Mouse (Mus musculus) heart, embryonic 15.5 days (tissue): ENCODE measurements around the gene Ace2. TPM values are rescaled to one million over a fixed set of nuclear protein-coding genes. Genes with fewer than 3 reads are reported as not detected.

Experiments
- ATAC-seq: fragments of 200-750 bp; cut with Nextera tagmentation; replicated peaks from 2 replicates; pipeline ENCODE4 v1.8.0; 2017; ENCODE audit warnings: low read depth, moderate TSS enrichment; ENCODE audit not compliant: insufficient number of reproducible peaks, insufficient read depth, low FRiP score
- H3K27ac ChIP-seq: fragments of 300-500 bp; sonication (generic); 2 replicates; pipeline ENCODE4 v1.5.1; 2015; ENCODE audit warnings: mild to moderate bottlenecking, inconsistent platforms
- H3K27me3 ChIP-seq: fragments of 300-500 bp; sonication (generic); 2 replicates; pipeline ENCODE4 v1.6.1; 2015; ENCODE audit warnings: inconsistent platforms
- H3K36me3 ChIP-seq: fragments of 300-500 bp; sonication (generic); 2 replicates; pipeline ENCODE4 v1.6.1; 2015; ENCODE audit warnings: mild to moderate bottlenecking, inconsistent platforms
- H3K4me1 ChIP-seq: fragments of 300-500 bp; sonication (generic); replicated peaks from 2 replicates; pipeline ENCODE4 v1.6.1; 2015; ENCODE audit warnings: inconsistent platforms
- H3K4me2 ChIP-seq: fragments of 300-500 bp; sonication (generic); 2 replicates; pipeline ENCODE4 v1.6.1; 2015; ENCODE audit warnings: inconsistent platforms, mild to moderate bottlenecking, moderate library complexity
- H3K4me3 ChIP-seq: fragments of 300-500 bp; sonication (generic); 2 replicates; pipeline ENCODE4 v1.5.1; 2015; ENCODE audit warnings: mild to moderate bottlenecking, inconsistent platforms
- H3K9ac ChIP-seq: fragments of 300-500 bp; sonication (generic); 2 replicates; pipeline ENCODE4 v1.6.1; 2015; ENCODE audit warnings: mild to moderate bottlenecking, inconsistent platforms
- H3K9me3 ChIP-seq: fragments of 300-500 bp; sonication (generic); replicated peaks from 2 replicates; pipeline ENCODE4 v1.6.1; 2016; ENCODE audit warnings: inconsistent platforms
- WGBS: fragments of 180-500 bp; shearing (Covaris S2); methylation state at CpG from one replicate; pipeline ENCODE4 v1.1.7; 2015; ENCODE audit warnings: mixed read lengths; 5-methylcytosine and 5-hydroxymethylcytosine counted together
- polyA plus RNA-seq: library from polyadenylated mRNA; unstranded; fragments of >200 nt; fragmentation: Nextera tagmentation; extraction: Ambion mirVana; gene quantifications from 2 replicates; pipeline ENCODE4 v1.2.1, GENCODE M21; 2015

Ace2 gene
- polyA plus RNA-seq: 1.1 and 2.5 TPM in 2 replicates

GRCm38 (mm10) chrX:164139032-164139431 lies at the start of gene Ace2:
Gene Ace2 (plus strand): TSS chrX:164139332.
- WGBS: 81% methylated on average over 2 of the region's 2 CpGs

DNA sequence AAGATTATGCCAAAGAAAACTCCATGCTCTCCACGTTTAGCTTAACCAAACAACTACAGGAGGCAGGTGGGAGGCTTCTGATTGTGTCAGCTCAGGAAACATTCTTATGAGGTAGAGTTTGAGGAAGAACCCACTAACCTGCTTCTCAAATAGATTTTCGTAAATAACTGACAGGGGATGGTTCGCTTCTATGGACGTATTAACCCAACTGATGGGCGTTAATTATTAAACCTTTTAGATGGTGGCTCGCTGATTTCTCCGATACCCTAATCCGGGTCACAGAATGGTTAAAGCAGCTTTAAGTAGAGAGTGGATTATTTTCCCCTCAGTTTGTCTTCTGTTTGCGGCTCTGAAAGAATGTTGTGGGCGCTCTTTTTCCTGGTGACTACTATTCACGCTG lies 49.2 kb upstream of the Ace2 start:
- Histone ChIP-seq H3K4me2 (no peak overlapping the region), H3K27ac (no peak overlapping the region), H3K27me3 (no peaks in the 10 kb centered on the region), H3K4me1 (no peaks in the 10 kb centered on the region), H3K4me3 (no peak overlapping the region), H3K9me3 (no peaks in the 10 kb centered on the region), H3K36me3 (no peaks in the 10 kb centered on the region), H3K9ac (no peak overlapping the region)
- ATAC-seq: no peak
- WGBS: 77% methylated on average over 11 of the region's 11 CpGs

More at GRCm38 (mm10) chrX:164139032-164139431, at the start of gene Ace2:
- Histone ChIP-seq H3K36me3 (no peaks in the 10 kb centered on the region), H3K4me1 (no peaks in the 10 kb centered on the region), H3K27me3 (no peaks in the 10 kb centered on the region), H3K27ac (no peak within 1 kb of the TSS), H3K9me3 (no peaks in the 10 kb centered on the region), H3K4me2 (no peak within 1 kb of the TSS), H3K4me3 (no peak within 1 kb of the TSS), H3K9ac (no peak within 1 kb of the TSS)
- ATAC-seq: no peak

DNA sequence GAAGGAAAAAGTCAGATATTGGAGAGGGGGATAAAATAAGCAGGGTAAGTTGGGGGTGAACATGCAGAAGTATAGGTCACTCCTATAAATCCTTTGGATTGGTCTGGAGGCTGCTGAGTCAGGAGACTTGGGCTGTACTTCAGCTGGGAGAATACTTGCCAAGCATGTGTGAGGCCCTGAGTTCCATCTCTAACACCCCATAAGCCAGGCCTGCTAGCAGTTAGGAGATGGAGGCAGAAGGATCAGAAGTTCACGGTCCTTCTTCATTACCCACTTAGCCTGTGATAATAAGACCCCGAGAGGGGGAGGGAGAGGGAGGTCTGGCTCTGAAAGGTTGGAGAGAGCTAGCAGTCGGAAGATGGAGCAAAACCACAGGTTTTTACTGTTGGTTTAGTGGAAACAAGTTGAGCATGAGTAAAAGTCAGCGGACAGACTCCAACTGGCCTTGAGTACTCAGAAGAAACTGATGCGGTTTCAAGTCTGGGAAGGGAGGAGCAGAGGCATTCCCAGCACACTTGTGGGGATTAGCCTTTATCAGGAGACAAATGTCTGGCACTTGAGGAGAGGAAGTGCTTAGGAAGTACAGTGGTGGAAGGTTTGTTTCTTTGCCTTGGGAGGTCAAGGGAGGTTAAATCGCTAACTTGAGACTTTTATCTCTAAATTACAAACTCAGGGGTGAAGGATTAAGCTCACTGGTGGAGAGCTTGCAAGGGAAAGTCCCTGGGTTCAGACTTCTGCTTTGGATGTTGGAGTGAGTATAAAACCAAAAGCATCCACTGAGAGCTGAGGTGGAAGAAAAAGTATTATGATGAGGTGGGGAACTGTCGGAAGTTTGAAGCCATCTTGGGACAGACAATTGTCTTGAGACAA lies 46.6 kb upstream of the Ace2 start:
- ATAC-seq: no peak
- Histone ChIP-seq H3K36me3 (no peaks in the 10 kb centered on the region), H3K4me1 (no peaks in the 10 kb centered on the region), H3K27ac (no peak overlapping the region), H3K4me2 (no peak overlapping the region), H3K9me3 (no peaks in the 10 kb centered on the region), H3K9ac (no peak overlapping the region), H3K27me3 (no peaks in the 10 kb centered on the region), H3K4me3 (no peak overlapping the region)
- 29% methylated on average over 7 of the region's 7 CpGs for WGBS

GRCm38 (mm10) chrX:164093435-164093834 lies 45.7 kb upstream of the Ace2 start:
- H3K27me3 ChIP-seq: no peaks in the 10 kb centered on the region
- H3K4me2 ChIP-seq: no peak overlapping the region
- H3K27ac ChIP-seq: no peak overlapping the region
- no peak overlapping the region for H3K4me3 ChIP-seq
- no peaks in the 10 kb centered on the region for H3K9me3 ChIP-seq
- H3K36me3 ChIP-seq: no peaks in the 10 kb centered on the region
- 74% methylated on average over 5 of the region's 5 CpGs for WGBS
- no peaks in the 10 kb centered on the region for H3K4me1 ChIP-seq
- no peak overlapping the region for H3K9ac ChIP-seq
- ATAC-seq: no peak

DNA sequence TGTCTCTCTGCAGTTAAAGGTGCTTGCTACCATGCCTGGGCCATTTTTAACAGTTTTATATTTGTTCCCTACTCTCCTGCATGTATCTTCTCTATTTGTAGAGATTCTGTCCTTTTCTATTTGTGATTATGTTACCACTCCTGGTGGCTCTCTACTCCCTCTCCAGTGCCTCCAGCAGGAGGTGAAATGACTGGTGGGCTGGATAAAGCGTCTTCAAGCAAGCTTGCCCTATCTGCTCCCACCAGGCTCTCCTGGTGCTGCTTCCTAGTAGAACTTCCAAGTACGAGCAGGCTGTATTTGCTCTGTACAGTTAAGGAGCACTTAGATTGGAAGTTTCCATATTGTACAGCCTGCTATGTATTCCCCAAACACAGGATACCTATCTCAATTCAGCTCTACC lies 43.3 kb upstream of the Ace2 start:
- ATAC-seq: no peak
- Histone ChIP-seq H3K4me3 (no peak overlapping the region), H3K4me2 (no peak overlapping the region), H3K27ac (no peak overlapping the region), H3K9ac (no peak overlapping the region), H3K4me1 (no peaks in the 10 kb centered on the region), H3K9me3 (no peaks in the 10 kb centered on the region), H3K36me3 (no peaks in the 10 kb centered on the region), H3K27me3 (no peaks in the 10 kb centered on the region)
- WGBS: 53% methylated on average over 2 of the region's 2 CpGs

DNA sequence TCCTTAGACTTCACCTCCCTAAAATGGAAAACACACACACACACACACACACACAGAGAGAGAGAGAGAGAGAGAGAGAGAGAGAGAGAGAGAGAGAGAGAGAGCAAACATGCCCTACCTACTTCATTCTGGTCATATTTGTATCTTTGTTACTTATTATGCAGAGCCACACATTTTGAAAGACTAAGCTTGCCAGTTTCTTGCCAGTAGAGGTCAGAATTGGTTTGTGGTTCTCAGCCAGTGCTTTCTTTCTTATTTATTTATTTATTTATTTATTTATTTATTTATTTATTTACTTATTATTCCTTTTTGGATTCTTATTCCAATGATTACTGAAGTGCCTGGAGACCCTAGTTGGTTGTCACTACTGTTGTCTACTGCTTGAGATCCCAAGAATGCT lies 37.6 kb upstream of the Ace2 start:
- Histone ChIP-seq H3K9me3 (no peaks in the 10 kb centered on the region), H3K4me1 (no peaks in the 10 kb centered on the region), H3K4me3 (no peak overlapping the region), H3K27me3 (no peaks in the 10 kb centered on the region), H3K4me2 (no peak overlapping the region), H3K27ac (no peak overlapping the region), H3K36me3 (no peaks in the 10 kb centered on the region), H3K9ac (no peak overlapping the region)
- no peak for ATAC-seq

- WGBS: 80% methylated on average over 7 of the region's 7 CpGs
- no peak overlapping the region for H3K4me3 ChIP-seq
- no peak for ATAC-seq
Measured at GRCm38 (mm10) chrX:164102198-164102597, 36.9 kb upstream of the Ace2 start.

GRCm38 (mm10) chrX:164102656-164103055 lies 36.5 kb upstream of the Ace2 start:
- no peak overlapping the region for H3K9ac ChIP-seq
- no peaks in the 10 kb centered on the region for H3K4me1 ChIP-seq
- no peaks in the 10 kb centered on the region for H3K9me3 ChIP-seq
- no peak overlapping the region for H3K4me3 ChIP-seq
- no peak overlapping the region for H3K27ac ChIP-seq
- ATAC-seq: no peak
- no peaks in the 10 kb centered on the region for H3K27me3 ChIP-seq
- WGBS: 55% methylated on average over 6 of the region's 6 CpGs
- H3K4me2 ChIP-seq: no peak overlapping the region
- H3K36me3 ChIP-seq: no peaks in the 10 kb centered on the region

More at GRCm38 (mm10) chrX:164102198-164102597, 36.9 kb upstream of the Ace2 start:
- Histone ChIP-seq H3K27ac (no peak overlapping the region), H3K36me3 (no peaks in the 10 kb centered on the region), H3K4me2 (no peak overlapping the region), H3K9me3 (no peaks in the 10 kb centered on the region), H3K27me3 (no peaks in the 10 kb centered on the region), H3K9ac (no peak overlapping the region), H3K4me1 (no peaks in the 10 kb centered on the region)

DNA sequence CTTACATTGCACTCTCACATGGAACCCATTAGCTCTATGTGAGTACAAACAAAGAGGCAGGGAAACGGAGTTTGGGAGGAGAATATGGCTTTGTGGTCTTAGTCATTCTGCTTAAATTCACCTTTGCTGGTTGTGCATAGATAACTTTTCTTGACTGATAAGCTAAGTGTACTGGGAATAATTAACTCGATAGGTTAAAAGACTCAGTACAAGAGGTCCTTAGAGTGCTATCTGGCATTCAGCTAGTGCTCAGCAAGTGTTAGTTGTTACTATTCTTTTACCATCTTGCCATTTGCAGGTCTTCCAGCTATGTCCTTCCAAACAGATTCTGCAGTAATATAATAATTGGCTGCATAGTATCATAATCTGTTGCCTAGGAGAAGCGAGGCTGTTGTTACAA lies 28.0 kb upstream of the Ace2 start:
- WGBS: 62% methylated on average over 3 of the region's 3 CpGs
- no peak for ATAC-seq
- H3K4me1 ChIP-seq: no peaks in the 10 kb centered on the region
- no peaks in the 10 kb centered on the region for H3K9me3 ChIP-seq
- no peaks in the 10 kb centered on the region for H3K36me3 ChIP-seq
- H3K27ac ChIP-seq: no peak overlapping the region
- no peak overlapping the region for H3K4me3 ChIP-seq
- H3K9ac ChIP-seq: no peak overlapping the region
- H3K4me2 ChIP-seq: no peak overlapping the region
- H3K27me3 ChIP-seq: no peaks in the 10 kb centered on the region

GRCm38 (mm10) chrX:164113744-164114143 lies 25.4 kb upstream of the Ace2 start:
- no peaks in the 10 kb centered on the region for H3K36me3 ChIP-seq
- H3K27me3 ChIP-seq: no peaks in the 10 kb centered on the region
- no peaks in the 10 kb centered on the region for H3K9me3 ChIP-seq
- H3K4me1 ChIP-seq: no peaks in the 10 kb centered on the region
- no peak overlapping the region for H3K4me3 ChIP-seq
- H3K27ac ChIP-seq: no peak overlapping the region
- H3K4me2 ChIP-seq: no peak overlapping the region
- WGBS: 75% methylated on average over 6 of the region's 6 CpGs
- H3K9ac ChIP-seq: no peak overlapping the region
- ATAC-seq: no peak

GRCm38 (mm10) chrX:164123942-164124341 lies 15.2 kb upstream of the Ace2 start:
- H3K4me2 ChIP-seq: no peak overlapping the region
- H3K9me3 ChIP-seq: no peaks in the 10 kb centered on the region
- ATAC-seq: no peak
- H3K27ac ChIP-seq: no peak overlapping the region
- WGBS: 87% methylated on average over 3 of the region's 3 CpGs
- no peaks in the 10 kb centered on the region for H3K4me1 ChIP-seq
- H3K36me3 ChIP-seq: no peaks in the 10 kb centered on the region
- no peak overlapping the region for H3K9ac ChIP-seq
- no peaks in the 10 kb centered on the region for H3K27me3 ChIP-seq
- H3K4me3 ChIP-seq: no peak overlapping the region

DNA sequence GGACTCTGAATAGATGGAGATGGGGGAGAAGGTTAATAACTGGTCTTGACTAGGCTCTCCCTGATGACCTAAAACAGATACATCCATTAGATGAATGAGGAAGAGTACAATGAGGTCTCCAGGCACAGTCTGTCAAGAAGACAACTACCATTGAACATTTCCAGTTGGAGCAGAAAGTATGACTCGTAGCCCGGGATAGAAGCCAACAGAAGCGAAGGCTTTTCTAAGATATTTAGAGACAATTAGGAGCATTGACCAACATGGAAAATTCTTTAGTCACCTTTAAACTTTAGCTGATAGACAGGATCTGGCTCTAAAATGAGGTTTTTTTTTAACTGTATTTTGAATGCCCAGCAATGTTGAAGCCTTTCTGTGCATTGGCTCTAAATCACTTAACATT lies 5.6 kb upstream of the Ace2 start:
- 73% methylated on average over 3 of the region's 3 CpGs for WGBS
- Histone ChIP-seq H3K4me1 (no peaks in the 10 kb centered on the region), H3K27ac (no peak overlapping the region)

More for the DNA sequence above, 5.6 kb upstream of the Ace2 start:
- Histone ChIP-seq H3K9ac (no peak overlapping the region), H3K4me2 (no peak overlapping the region), H3K27me3 (no peaks in the 10 kb centered on the region), H3K9me3 (no peaks in the 10 kb centered on the region), H3K4me3 (no peak overlapping the region), H3K36me3 (no peaks in the 10 kb centered on the region)
- ATAC-seq: no peak
